Mouse (Mus musculus) small intestine, adult 2 months (tissue): ENCODE results near the gene Gm43552. TPM values are rescaled to one million over a fixed set of nuclear protein-coding genes. Genes with fewer than 3 reads are reported as not detected.
"Not testable (repeated sequence)": the region's sequence is repeated elsewhere in the genome, so short reads cannot be mapped to it uniquely, and the experiment has no call there.

Source experiments
- H3K27ac ChIP-seq: fragments of 200-500 bp; 2 replicates; pipeline ENCODE4 v1.5.1; 2012; ENCODE audit warnings: low read depth, low read length, control low read depth, inconsistent platforms; ENCODE audit not compliant: insufficient read depth
- H3K27me3 ChIP-seq: fragments of 200-500 bp; 2 replicates; pipeline ENCODE4 v1.6.1; 2012; ENCODE audit warnings: mild to moderate bottlenecking, moderate library complexity, low read length, inconsistent platforms; ENCODE audit not compliant: control insufficient read depth, insufficient read depth
- H3K36me3 ChIP-seq: fragments of 200-500 bp; 2 replicates; pipeline ENCODE4 v1.6.1; 2012; ENCODE audit warnings: mild to moderate bottlenecking, low read length, control low read depth, inconsistent platforms; ENCODE audit not compliant: control insufficient read depth, insufficient read depth
- H3K4me1 ChIP-seq: fragments of 200-500 bp; 2 replicates; pipeline ENCODE4 v1.6.1; 2012; ENCODE audit warnings: low read length, inconsistent platforms, mixed read lengths; ENCODE audit not compliant: control insufficient read depth, insufficient read depth, insufficient read length
- H3K4me3 ChIP-seq: fragments of 200-500 bp; 2 replicates; pipeline ENCODE4 v1.5.1; 2012; ENCODE audit warnings: low read depth, mild to moderate bottlenecking, control low read depth, inconsistent platforms, low read length, moderate library complexity
- CTCF ChIP-seq: fragments of 200-500 bp; IDR thresholded peaks from 2 replicates; pipeline ENCODE4 v1.5.1; 2012; ENCODE audit warnings: low read depth, mild to moderate bottlenecking, control low read depth, inconsistent platforms, low read length, moderate library complexity, mixed read lengths; ENCODE audit not compliant: insufficient replicate concordance, insufficient read length; ENCODE audit errors: extremely low read depth
- POLR2A ChIP-seq: fragments of 200-500 bp; IDR thresholded peaks from 2 replicates; pipeline ENCODE4 v1.6.1; 2012; ENCODE audit warnings: low read depth, mild to moderate bottlenecking, control low read depth, inconsistent platforms, low read length, moderate library complexity
- WGBS: fragments of 180-500 bp; shearing (Covaris S2); methylation state at CpG from one replicate; pipeline ENCODE4 v1.1.7; 2018; 5-methylcytosine and 5-hydroxymethylcytosine counted together
- polyA plus RNA-seq: library from polyadenylated mRNA; depleted of rRNA; stranded (reverse); fragments of >200 nt; gene quantifications from 2 replicates; pipeline ENCODE4 v1.2.3, GENCODE M21; 2012

Gene Gm43552
- polyA plus RNA-seq, 1 experiment: 1.4 TPM

DNA sequence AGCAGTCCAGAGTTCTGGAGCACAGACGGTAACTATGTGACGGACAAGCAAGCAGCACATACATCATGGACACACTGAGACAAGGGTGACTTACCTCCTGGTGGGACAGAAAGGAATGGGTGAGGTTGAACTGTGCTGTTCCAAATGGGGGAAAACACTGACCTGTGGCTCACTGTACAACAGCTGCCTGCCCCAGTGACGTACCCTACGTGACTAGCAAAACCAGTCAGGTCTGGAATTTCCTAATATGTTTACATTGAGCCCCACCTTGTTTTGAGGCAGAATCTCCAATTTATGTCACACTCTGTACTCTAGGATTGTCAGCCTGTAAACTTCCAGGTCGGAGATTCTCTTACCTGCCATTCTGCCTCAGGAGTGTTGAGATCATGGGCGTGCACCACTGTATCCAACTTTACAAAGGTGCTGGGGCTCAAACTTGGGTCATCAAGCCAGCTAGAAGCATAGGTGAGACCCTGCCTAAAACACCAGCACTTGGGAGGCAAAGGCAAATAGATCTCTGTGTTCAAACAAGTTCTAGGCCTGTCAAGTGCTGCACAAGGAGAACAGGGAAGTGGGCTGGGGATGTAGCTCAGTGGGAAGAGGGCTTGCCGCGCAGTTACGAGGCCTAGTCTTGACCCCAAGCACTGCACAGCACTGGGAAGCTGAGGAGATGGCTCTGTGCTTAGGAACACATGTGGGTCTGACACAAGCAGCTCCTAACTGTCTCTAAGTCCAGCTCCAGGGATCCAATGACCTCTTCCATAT is 12.8 kb downstream of the Gm43552 start:
- TF ChIP-seq CTCF: no peak
- no peak for TF ChIP-seq POLR2A
- 73% methylated on average over 9 of the region's 9 CpGs for WGBS
- Histone ChIP-seq H3K4me1 (peaks cover 2% of the 10 kb centered on the region; the same call in 1 of the 2 replicates), H3K4me3 (no peak overlapping the region), H3K36me3 (peaks cover 3% of the 10 kb centered on the region; the same call in 1 of the 2 replicates), H3K27ac (no peak overlapping the region), H3K27me3 (no peaks in the 10 kb centered on the region)

DNA sequence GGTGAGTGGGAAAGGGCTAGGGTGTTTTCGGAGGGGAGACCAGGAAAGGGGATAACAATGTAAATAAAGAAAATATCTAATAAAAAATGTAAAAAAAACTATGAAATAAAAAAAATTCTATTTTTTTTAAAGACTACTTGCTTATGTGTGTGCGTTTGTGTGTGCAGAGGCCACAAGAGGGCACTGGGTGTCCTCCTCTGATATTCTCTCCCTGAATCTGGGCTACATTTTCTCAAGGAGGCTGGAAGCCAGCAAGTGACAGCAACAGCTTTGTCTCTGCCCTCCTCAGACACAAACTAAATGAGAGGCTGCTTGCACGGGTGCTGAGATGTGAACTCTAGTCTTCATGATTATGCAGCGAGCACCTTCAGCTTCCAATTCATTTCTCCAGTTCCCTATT is 14.4 kb downstream of the Gm43552 start:
- Histone ChIP-seq H3K27ac (no peak overlapping the region), H3K27me3 (no peaks in the 10 kb centered on the region), H3K4me1 (no peaks in the 10 kb centered on the region), H3K4me3 (no peak overlapping the region), H3K36me3 (peaks cover 5% of the 10 kb centered on the region; the same call in 1 of the 2 replicates)
- TF ChIP-seq POLR2A (no peak), CTCF (peak; percentile 17; the same call in 1 of the 2 replicates)
- 76% methylated on average over 4 of the region's 4 CpGs for WGBS

DNA sequence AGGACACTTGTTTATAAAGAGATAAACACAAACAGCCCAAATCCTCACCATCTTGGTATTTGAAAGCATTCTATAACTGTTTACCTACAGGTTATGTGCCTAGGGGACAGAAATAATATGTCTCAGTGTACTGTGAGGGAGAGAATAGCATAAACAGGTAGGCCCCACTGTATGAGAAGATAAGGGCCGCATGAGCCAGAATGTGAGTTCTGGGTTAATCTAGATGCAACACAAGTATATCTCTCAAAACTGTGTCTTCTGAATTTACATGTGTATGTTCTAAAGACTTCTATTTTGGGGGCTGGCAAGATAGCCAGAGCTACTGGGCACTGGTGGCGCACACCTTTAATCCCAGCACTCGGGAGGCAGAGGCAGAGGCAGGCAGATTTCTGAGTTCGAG is 15.9 kb downstream of the Gm43552 start:
- not testable (repeated sequence) for H3K4me3 ChIP-seq, H3K4me1 ChIP-seq, H3K27me3 ChIP-seq, H3K36me3 ChIP-seq, H3K27ac ChIP-seq
- WGBS: 96% methylated on average over 4 of the region's 4 CpGs

DNA sequence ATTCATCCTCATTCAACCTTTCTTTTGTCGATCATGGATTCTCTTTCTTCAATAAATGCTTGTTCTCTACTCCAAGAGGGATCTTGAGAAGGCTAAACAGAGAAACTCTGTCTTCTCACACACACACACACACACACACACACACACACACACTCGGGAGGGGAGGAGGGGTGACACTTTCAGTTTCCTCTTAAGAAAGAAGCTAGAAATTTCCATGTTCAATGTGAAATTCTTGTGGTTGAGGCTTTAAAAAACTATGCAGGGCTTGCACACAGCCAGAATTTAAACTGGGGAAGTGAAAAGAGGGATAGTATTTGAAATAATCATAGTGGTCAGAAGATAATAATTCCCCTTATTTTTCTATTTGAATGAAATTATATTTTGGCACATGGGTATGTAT is 16.8 kb downstream of the Gm43552 start:
- Histone ChIP-seq H3K4me3 (no peak overlapping the region), H3K4me1 (no peaks in the 10 kb centered on the region), H3K27ac (no peak overlapping the region; the same call in 1 of the 2 replicates), H3K27me3 (no peaks in the 10 kb centered on the region), H3K36me3 (peaks cover 5% of the 10 kb centered on the region; the same call in 1 of the 2 replicates)
- 57% methylated on average over 2 of the region's 2 CpGs for WGBS
- TF ChIP-seq CTCF (no peak), POLR2A (no peak)

DNA sequence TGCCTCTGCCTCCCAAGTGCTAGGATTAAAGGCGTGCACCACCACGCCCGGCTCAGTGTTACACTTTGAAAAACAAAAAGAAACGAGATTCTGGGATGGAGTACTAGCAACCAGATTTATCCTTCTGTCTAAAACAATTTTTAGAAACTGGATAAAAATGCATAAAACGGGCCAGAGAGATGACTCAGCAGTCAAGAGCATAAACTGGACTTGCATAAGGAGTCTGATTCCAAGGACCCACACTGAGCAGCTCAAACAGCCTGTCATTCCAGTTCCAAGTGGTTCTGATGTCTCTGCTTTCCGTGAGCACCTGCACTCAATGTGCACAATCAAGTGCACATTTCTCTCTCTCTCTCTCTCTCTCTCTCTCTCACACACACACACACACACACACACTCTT is 22.9 kb downstream of the Gm43552 start:
- Histone ChIP-seq H3K4me1 (no peaks in the 10 kb centered on the region), H3K4me3 (no peak overlapping the region), H3K27ac (no peak overlapping the region), H3K36me3 (peaks cover 26% of the 10 kb centered on the region), H3K27me3 (no peaks in the 10 kb centered on the region)
- 73% methylated on average over 6 of the region's 6 CpGs for WGBS
- TF ChIP-seq CTCF: no peak
- no peak for TF ChIP-seq POLR2A

DNA sequence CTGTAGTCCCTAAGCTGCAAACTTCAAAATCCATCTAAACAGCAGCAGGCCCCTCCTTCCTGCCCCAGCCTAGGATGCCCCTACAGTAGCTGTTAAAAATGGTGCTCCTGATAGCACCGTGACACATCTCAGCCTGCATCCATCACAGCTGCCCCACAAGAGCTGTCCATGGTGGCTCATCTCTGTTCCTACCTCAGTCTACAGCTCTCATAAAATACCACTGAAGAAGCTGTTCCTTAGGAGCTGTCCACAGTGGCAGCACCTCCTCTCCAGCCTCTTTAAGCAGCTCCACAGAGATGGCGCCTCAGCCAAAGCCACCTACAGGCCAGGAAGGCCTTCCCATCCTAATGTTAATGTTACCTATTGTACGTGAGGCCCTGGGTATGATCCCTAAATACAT is 25.7 kb downstream of the Gm43552 start:
- Histone ChIP-seq H3K4me3 (no peak overlapping the region), H3K27ac (no peak overlapping the region), H3K36me3 (peaks cover 29% of the 10 kb centered on the region), H3K4me1 (no peaks in the 10 kb centered on the region), H3K27me3 (no peaks in the 10 kb centered on the region)
- TF ChIP-seq POLR2A (no peak), CTCF (no peak)
- 85% methylated on average over 3 of the region's 3 CpGs for WGBS

DNA sequence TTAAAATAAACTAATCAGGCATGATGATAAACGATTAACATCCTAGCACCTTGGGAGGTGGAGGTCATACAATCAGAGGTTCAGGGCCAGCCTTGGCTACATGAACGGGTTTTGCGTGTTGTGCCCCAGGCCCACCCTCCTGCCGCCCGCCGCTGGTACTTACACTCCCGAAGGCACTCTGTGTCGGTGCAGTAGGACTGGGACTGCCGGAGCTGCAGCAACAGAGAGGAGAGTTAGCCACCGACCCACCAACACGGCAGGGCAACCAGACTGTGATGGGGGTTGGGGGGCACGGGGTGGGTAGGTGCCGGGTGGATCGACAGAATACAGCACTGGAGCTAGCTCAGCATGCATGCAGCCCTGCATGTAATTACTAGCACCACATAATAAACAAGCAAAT is 32.3 kb downstream of the Gm43552 start:
- Histone ChIP-seq H3K27me3 (no peaks in the 10 kb centered on the region), H3K36me3 (peaks cover 18% of the 10 kb centered on the region), H3K4me3 (no peak overlapping the region), H3K4me1 (no peaks in the 10 kb centered on the region), H3K27ac (no peak overlapping the region)
- 91% methylated on average over 14 of the region's 14 CpGs for WGBS
- no peak for TF ChIP-seq POLR2A
